Mouse (Mus musculus) gastrocnemius, adult 8-10 months (tissue): ENCODE measurements at regions not wholly inside any gene's neighbourhood (a gene's known extent, or its start where the extent isn't known, plus 50 kb on each side); places are given as distances from the start of the nearest gene placed in this dataset.

Source experiments
- DNase-seq, 2 experiments: peaks; one replicate each; pipeline ENCODE4 v3.0.0; 2022; ENCODE audit warnings: low spot score in 2 of 2

- DNase-seq = no peak
Observed at GRCm38 (mm10) chr7:142835319-142835718, 92.1 kb upstream of the Ins2 start.

- DNase-seq = no peak
Observed at GRCm38 (mm10) chr7:142830969-142831673, 87.9 kb upstream of the Ins2 start.

- DNase-seq = no peak
Observed at GRCm38 (mm10) chr7:142810711-142811110, 67.5 kb upstream of the Ins2 start.

- peak in 1 of 2 experiments; percentile 12 for DNase-seq
Observed at GRCm38 (mm10) chr7:142799424-142799823, 56.2 kb upstream of the Ins2 start.

- DNase-seq = no peak
Observed at GRCm38 (mm10) chr7:142794481-142794880, 51.3 kb upstream of the Ins2 start.
